Mouse (Mus musculus): ENCODE results near the gene Ror1.

DNA sequence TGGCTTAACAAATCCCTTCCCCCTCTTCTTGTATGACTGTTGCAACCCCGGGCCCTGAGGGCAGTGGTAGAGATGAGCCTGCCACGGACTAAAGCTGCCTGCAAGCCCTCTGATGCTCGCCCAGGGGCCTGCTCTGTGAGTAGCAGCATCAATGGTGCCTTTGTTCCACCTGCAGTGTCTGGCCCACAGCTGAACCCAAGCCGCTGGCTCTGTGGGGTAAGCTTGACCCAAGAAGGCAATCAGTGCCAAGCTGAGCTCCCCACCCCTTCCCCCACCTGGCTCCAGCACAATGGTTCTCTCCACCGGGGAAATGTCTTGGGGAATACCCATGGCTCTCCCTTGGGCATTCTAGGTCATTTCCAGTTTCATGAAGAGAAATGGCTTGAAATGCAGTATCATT is 260.0 kb downstream of the Ror1 start:
- TF ChIP-seq POLR2A (IDR thresholded peaks at IDR 0.05; ENCODE audit: control insufficient read depth, low read depth, low read length): no peak
- no peak for TF ChIP-seq CTCF (IDR thresholded peaks at IDR 0.05; ENCODE audit: control insufficient read depth, insufficient read depth, insufficient replicate concordance, low read depth, low read length)
